Mouse (Mus musculus): ENCODE data around the gene Tmem131l.

DNA sequence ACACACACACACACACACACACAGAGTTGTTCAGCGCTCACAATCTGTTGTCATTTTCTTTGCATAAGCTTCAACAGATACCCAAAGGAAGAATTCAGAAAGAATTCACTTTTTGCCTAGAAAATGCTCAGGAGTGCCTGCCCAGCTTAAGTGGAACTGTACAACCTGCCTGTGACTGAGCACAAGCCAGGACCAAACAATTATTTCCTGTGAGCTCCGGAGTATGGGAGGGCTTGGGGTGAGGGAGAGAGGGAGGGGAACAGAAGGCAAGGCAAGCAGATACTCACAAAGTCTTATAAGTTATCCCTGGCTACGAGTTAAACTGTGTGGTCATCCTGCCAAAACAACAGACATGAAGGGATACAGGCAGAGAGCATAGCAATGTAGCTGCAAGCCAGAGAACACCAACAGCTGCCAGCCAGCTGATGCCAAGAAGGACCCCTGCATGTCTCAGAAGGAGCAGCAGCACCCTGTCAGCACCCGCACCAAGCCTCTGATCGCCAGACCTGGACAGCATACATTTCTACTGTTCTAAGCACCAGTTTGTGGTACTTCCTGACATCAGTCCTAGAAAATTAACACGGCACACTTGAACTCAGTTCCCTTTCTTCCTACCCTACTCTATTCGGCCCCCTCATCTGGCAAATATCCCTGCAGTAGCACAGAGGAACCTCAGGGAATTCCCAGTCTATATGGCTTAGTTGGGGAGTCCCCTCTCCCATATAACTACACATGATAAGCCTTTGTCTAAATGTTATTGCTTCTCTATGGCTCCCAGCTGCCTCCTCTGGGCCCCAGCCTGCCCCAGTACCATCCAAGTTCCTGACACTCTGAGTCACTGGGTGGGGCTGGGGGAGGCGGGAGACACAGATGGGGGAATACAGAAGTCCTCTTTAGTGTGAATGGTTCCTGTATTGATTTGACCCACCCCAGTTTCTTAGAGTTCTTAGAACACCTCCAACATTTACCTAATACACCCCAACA lies 18.5 kb downstream of the Tmem131l start:
- no peak for TF ChIP-seq CTCF (IDR thresholded peaks at IDR 0.05; ENCODE audit: borderline replicate concordance, insufficient read depth, low read length)
- no peak for TF ChIP-seq POLR2A (IDR thresholded peaks at IDR 0.05; ENCODE audit: low read depth, low read length)

Measured in embryonic fibroblast, embryonic 13.5 days (primary cell).